Mouse (Mus musculus) heart, embryonic 11.5 days (tissue): Measurements from ENCODE around the gene A730049H05Rik. TPM values are rescaled to one million over a fixed set of nuclear protein-coding genes. Genes with fewer than 3 reads are reported as not detected.

Source experiments
- ATAC-seq: fragments of 200-750 bp; cut with Nextera tagmentation; replicated peaks from 2 replicates; pipeline ENCODE4 v1.8.0; 2017; ENCODE audit warnings: moderate library complexity; ENCODE audit not compliant: insufficient number of reproducible peaks, low FRiP score, low TSS enrichment
- H3K27ac ChIP-seq: fragments of 300-500 bp; sonication (generic); 2 replicates; pipeline ENCODE4 v1.5.1; 2014; ENCODE audit warnings: mild to moderate bottlenecking, low read depth, low read length
- H3K27me3 ChIP-seq: fragments of 300-500 bp; sonication (generic); 2 replicates; pipeline ENCODE4 v1.6.1; 2014; ENCODE audit warnings: mild to moderate bottlenecking, low read length, mixed read lengths; ENCODE audit not compliant: control insufficient read depth, insufficient read depth
- H3K36me3 ChIP-seq: fragments of 300-500 bp; sonication (generic); 2 replicates; pipeline ENCODE4 v1.6.1; 2014; ENCODE audit warnings: mild to moderate bottlenecking, low read length, moderate library complexity, mixed read lengths; ENCODE audit not compliant: control insufficient read depth, insufficient read depth
- H3K4me1 ChIP-seq: fragments of 300-500 bp; sonication (generic); 2 replicates; pipeline ENCODE4 v1.6.1; 2014; ENCODE audit warnings: low read length; ENCODE audit not compliant: control insufficient read depth, insufficient read depth
- H3K4me2 ChIP-seq: fragments of 300-500 bp; sonication (generic); 2 replicates; pipeline ENCODE4 v1.6.1; 2014; ENCODE audit warnings: mild to moderate bottlenecking, moderate library complexity
- H3K4me3 ChIP-seq: fragments of 300-500 bp; sonication (generic); 2 replicates; pipeline ENCODE4 v1.5.1; 2014; ENCODE audit warnings: low read depth, low read length
- H3K9ac ChIP-seq: fragments of 300-500 bp; sonication (generic); 2 replicates; pipeline ENCODE4 v1.6.1; 2014; ENCODE audit warnings: mild to moderate bottlenecking, low read depth, low read length, moderate library complexity
- H3K9me3 ChIP-seq: fragments of 300-500 bp; sonication (generic); replicated peaks from 2 replicates; pipeline ENCODE4 v1.6.1; 2016; ENCODE audit warnings: low read length; ENCODE audit not compliant: control insufficient read depth
- WGBS: fragments of 180-500 bp; shearing (Covaris S2); extraction: QIAGEN DNeasy Blood & Tissue Kit; methylation state at CpG from one replicate; pipeline ENCODE4 v1.1.7; 2014; ENCODE audit not compliant: insufficient replicate concordance; 5-methylcytosine and 5-hydroxymethylcytosine counted together
- polyA plus RNA-seq: library from polyadenylated mRNA; unstranded; fragments of >200 nt; fragmentation: Nextera tagmentation; extraction: Ambion mirVana; gene quantifications from 2 replicates; pipeline ENCODE4 v1.2.1, GENCODE M21; 2014

The A730049H05Rik gene
- polyA plus RNA-seq, 1 experiment from 2014 or later, result 3.1 TPM

DNA sequence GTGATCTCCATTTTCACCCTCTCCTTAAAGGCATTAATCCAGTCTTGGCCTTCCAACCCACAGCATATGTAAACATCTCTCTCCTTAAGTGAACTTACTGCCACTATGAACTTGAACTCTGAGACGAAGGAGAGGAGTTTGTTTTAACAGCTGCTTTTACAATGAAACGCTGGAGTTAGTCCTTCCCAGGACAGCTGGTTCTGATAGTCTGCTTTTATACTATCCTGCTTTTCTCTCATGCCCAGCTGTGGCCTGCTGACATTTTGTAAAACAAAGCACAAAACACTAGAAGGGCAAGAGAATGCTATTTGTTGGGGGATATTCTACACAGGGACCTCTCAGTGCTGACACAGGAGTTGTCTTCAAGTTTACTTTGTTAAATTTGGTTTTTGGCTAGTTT, 25.7 kb downstream of the A730049H05Rik start:
- H3K4me3 ChIP-seq, result no peak overlapping the region
- H3K27ac ChIP-seq, result no peak overlapping the region
- H3K27me3 ChIP-seq, result no peaks in the 10 kb centered on the region
- peaks cover 14% of the 10 kb centered on the region for H3K4me1 ChIP-seq
- no peak overlapping the region for H3K9ac ChIP-seq
- ATAC-seq, result no peak
- no peak overlapping the region for H3K4me2 ChIP-seq
- no peaks in the 10 kb centered on the region for H3K9me3 ChIP-seq
- no peaks in the 10 kb centered on the region for H3K36me3 ChIP-seq
- 16% methylated on average over 2 of the region's 2 CpGs for WGBS

DNA sequence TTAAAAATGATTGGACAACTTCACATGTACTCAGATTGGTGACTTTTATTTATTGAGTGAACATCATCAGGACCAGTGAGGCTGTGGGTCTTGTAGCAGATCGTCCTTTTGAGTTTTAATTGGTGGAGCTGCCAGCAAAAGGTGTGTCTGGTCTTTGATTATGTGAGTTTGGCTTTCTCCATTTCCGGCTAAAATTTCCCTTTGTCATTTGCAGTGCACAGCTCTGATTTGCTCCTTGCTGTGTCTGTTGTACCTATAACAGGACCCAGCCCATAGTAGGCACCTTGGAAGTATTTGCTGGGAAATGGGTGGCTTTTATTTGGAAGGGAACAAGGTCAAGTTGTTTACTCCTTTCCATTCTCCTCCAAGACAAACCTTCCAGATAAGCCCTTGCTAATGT, 27.2 kb downstream of the A730049H05Rik start:
- WGBS, result 75% methylated on average over 2 of the region's 2 CpGs
- no peak overlapping the region for H3K4me3 ChIP-seq
- H3K9me3 ChIP-seq, result no peaks in the 10 kb centered on the region
- no peak overlapping the region for H3K4me2 ChIP-seq
- H3K4me1 ChIP-seq, result peaks cover 19% of the 10 kb centered on the region
- no peak overlapping the region for H3K27ac ChIP-seq
- ATAC-seq, result no peak
- no peaks in the 10 kb centered on the region for H3K36me3 ChIP-seq
- no peak overlapping the region for H3K9ac ChIP-seq
- no peaks in the 10 kb centered on the region for H3K27me3 ChIP-seq

DNA sequence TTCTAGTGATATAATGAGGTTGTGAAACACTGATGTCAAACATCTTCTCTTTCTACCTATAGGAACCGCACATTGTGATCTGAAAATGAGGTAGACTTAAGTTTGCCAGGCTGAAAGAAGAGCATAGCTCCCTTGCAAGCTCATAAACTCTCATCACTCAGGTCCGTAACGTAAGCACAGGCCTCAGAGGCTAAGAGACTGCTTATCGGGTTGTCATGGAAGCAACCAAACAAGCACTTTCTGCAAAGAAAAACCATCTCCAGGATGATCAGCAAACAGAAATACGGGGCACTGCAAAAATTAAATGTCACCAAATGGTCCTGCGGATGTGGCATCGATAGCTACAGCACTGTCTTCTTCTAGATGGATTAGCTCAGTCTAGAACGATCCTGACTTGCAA, 29.6 kb downstream of the A730049H05Rik start:
- no peak overlapping the region for H3K4me2 ChIP-seq
- ATAC-seq, result no peak

DNA sequence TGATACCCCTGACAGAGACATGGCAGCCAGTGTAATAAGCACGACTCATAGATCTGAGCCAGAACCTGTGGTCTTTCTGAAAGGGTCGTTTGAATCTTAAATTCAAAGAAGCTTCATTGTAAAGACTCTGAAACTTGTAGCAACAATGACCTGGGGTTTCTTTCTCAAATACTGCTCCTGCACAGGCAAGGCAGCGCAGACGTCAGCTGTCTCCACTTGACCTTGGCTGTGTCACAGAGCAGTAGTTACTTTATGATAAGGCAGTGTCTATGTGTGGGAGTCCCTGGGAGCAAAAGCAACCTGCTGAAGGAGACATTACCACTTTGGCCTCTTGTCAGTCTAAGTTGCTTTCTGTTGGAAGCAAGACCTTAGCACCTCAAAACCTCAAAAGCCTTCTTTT, 30.3 kb downstream of the A730049H05Rik start:
- H3K4me2 ChIP-seq, result peak overlapping the region; percentile 9; the same call in 1 of the 2 replicates
- peak overlapping the region; percentile 65; the same call in 1 of the 2 replicates for H3K27ac ChIP-seq
- no peak overlapping the region for H3K4me3 ChIP-seq
- no peak for ATAC-seq
- H3K27me3 ChIP-seq, result no peaks in the 10 kb centered on the region
- H3K36me3 ChIP-seq, result no peaks in the 10 kb centered on the region
- no peaks in the 10 kb centered on the region for H3K9me3 ChIP-seq
- no peak overlapping the region for H3K9ac ChIP-seq
- WGBS, result 43% methylated on average over 4 of the region's 4 CpGs
- H3K4me1 ChIP-seq, result peaks cover 30% of the 10 kb centered on the region

More for the DNA sequence above, 29.6 kb downstream of the A730049H05Rik start:
- Histone ChIP-seq H3K4me1 (peaks cover 26% of the 10 kb centered on the region), H3K9me3 (no peaks in the 10 kb centered on the region), H3K27ac (peak overlapping the region; percentile 65; the same call in 1 of the 2 replicates), H3K36me3 (no peaks in the 10 kb centered on the region), H3K9ac (no peak overlapping the region), H3K4me3 (no peak overlapping the region), H3K27me3 (no peaks in the 10 kb centered on the region)
- 56% methylated on average over 8 of the region's 8 CpGs for WGBS

GRCm38 (mm10) chr6:92849208-92849607, 32.9 kb downstream of the A730049H05Rik start:
- no peak overlapping the region for H3K9ac ChIP-seq
- no peaks in the 10 kb centered on the region for H3K36me3 ChIP-seq
- no peaks in the 10 kb centered on the region for H3K27me3 ChIP-seq
- no peaks in the 10 kb centered on the region for H3K9me3 ChIP-seq
- ATAC-seq, result no peak
- WGBS, result 84% methylated on average over 9 of the region's 9 CpGs
- H3K4me2 ChIP-seq, result no peak overlapping the region
- no peak overlapping the region for H3K4me3 ChIP-seq
- no peak overlapping the region for H3K27ac ChIP-seq
- H3K4me1 ChIP-seq, result peaks cover 26% of the 10 kb centered on the region

GRCm38 (mm10) chr6:92850250-92850649, 34.0 kb downstream of the A730049H05Rik start:
- H3K9me3 ChIP-seq, result no peaks in the 10 kb centered on the region
- H3K27me3 ChIP-seq, result no peaks in the 10 kb centered on the region
- 29% methylated on average over 5 of the region's 5 CpGs for WGBS
- no peak overlapping the region for H3K4me3 ChIP-seq
- H3K27ac ChIP-seq, result peak overlapping the region; percentile 75
- H3K36me3 ChIP-seq, result no peaks in the 10 kb centered on the region
- ATAC-seq, result peak; percentile 73
- H3K4me1 ChIP-seq, result peaks cover 30% of the 10 kb centered on the region
- H3K4me2 ChIP-seq, result peak overlapping the region; percentile 22
- no peak overlapping the region for H3K9ac ChIP-seq

DNA sequence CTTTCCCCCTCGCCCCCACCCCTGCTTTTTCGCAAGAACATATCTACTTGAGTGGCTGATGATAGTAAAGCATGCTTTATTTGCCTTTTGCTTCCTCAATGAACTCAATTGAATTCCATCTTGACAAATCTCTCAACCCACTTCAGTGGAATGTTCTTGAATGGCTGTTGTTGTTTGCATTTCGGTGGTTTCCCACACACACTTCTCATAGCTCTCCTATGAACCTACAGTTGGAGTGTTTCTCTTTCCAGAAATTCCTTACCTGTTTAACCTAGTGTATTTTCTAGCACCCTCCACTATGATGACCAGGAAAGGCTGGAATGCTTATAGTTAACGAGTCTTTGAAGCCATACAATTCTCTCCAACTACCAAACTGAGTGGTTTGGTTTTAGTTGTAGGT, 38.6 kb downstream of the A730049H05Rik start:
- no peak overlapping the region for H3K9ac ChIP-seq
- no peaks in the 10 kb centered on the region for H3K36me3 ChIP-seq
- no peak overlapping the region for H3K27ac ChIP-seq
- WGBS, result 69% methylated on average over 4 of the region's 4 CpGs
- no peak overlapping the region for H3K4me2 ChIP-seq
- H3K4me3 ChIP-seq, result no peak overlapping the region
- H3K9me3 ChIP-seq, result no peaks in the 10 kb centered on the region
- no peaks in the 10 kb centered on the region for H3K27me3 ChIP-seq
- peaks cover 14% of the 10 kb centered on the region for H3K4me1 ChIP-seq
- ATAC-seq, result no peak

- H3K27me3 ChIP-seq, result no peaks in the 10 kb centered on the region
- ATAC-seq, result no peak
- no peak overlapping the region for H3K4me3 ChIP-seq
- no peaks in the 10 kb centered on the region for H3K9me3 ChIP-seq
- H3K9ac ChIP-seq, result no peak overlapping the region
- no peak overlapping the region for H3K27ac ChIP-seq
- no peak overlapping the region for H3K4me2 ChIP-seq
- 85% methylated on average over 13 of the region's 13 CpGs for WGBS
- H3K4me1 ChIP-seq, result peaks cover 19% of the 10 kb centered on the region
- no peaks in the 10 kb centered on the region for H3K36me3 ChIP-seq
Measured at GRCm38 (mm10) chr6:92857761-92858160, 41.5 kb downstream of the A730049H05Rik start.

- ATAC-seq, result no peak
Measured at GRCm38 (mm10) chr6:92858721-92859510, 42.6 kb downstream of the A730049H05Rik start.

More at GRCm38 (mm10) chr6:92858721-92859510, 42.6 kb downstream of the A730049H05Rik start:
- WGBS, result 81% methylated on average over 12 of the region's 12 CpGs
- Histone ChIP-seq H3K4me1 (peaks cover 20% of the 10 kb centered on the region), H3K9me3 (no peaks in the 10 kb centered on the region), H3K27ac (no peak overlapping the region), H3K4me3 (no peak overlapping the region), H3K9ac (no peak overlapping the region), H3K27me3 (no peaks in the 10 kb centered on the region), H3K4me2 (no peak overlapping the region), H3K36me3 (no peaks in the 10 kb centered on the region)
